Mouse (Mus musculus) gastrocnemius, adult 2 months (tissue): ENCODE measurements around the gene Cenpe. TPM values are rescaled to one million over a fixed set of nuclear protein-coding genes. Genes with fewer than 3 reads are reported as not detected.

Experiments used
- DNase-seq: peaks from one replicate; pipeline ENCODE4 v3.0.0; 2022
- H3K27ac ChIP-seq: fragments of 200-600 bp; 2 replicates; pipeline ENCODE4 v1.8.1; 2022; ENCODE audit warnings: mild to moderate bottlenecking
- H3K4me3 ChIP-seq: fragments of 200-600 bp; 2 replicates; pipeline ENCODE4 v1.8.1; 2022; ENCODE audit warnings: mild to moderate bottlenecking, moderate library complexity
- CTCF ChIP-seq: fragments of 200-600 bp; IDR thresholded peaks from 2 replicates; pipeline ENCODE4 v1.8.1; 2022; ENCODE audit warnings: antibody characterized with exemption, mild to moderate bottlenecking, moderate library complexity
- intact Hi-C: fragments of 180-260 bp; cut with DNase I; formaldehyde crosslinking; loops from one replicate; pipeline ENCODE4 v1.15.1; 2025
- total RNA-seq, 2 experiments: library from RNA; stranded (reverse); gene quantifications; 2 replicates each; pipeline ENCODE4 v1.2.3; 2021

The Cenpe gene
- total RNA-seq, 2 experiments from 2014 or later = 0.05 to 0.08 TPM

DNA sequence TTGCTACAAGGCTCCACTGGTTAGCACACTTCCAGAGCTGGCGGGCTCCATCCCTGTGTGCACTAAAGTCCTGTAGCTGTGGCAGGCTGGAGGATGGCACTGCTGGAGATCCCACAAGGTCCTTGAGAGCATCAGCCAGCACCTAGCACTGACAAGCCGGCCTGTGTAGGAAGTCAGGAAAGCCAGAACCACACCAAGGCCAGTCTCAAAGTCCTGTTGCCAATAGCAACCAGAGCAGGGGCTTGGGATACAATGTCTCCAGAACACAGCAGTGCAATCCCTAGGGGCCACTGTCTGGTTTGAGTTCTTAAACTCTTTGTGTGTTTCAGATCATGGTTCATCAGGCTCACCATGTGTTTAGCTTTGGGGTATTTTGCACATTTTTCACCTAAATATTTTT lies 102.5 kb downstream of the Cenpe start:
- no peak for TF ChIP-seq CTCF
- no peak for DNase-seq
- no peak overlapping the region for H3K4me3 ChIP-seq
- no peak overlapping the region for H3K27ac ChIP-seq
- intact Hi-C loops = no loop called here

DNA sequence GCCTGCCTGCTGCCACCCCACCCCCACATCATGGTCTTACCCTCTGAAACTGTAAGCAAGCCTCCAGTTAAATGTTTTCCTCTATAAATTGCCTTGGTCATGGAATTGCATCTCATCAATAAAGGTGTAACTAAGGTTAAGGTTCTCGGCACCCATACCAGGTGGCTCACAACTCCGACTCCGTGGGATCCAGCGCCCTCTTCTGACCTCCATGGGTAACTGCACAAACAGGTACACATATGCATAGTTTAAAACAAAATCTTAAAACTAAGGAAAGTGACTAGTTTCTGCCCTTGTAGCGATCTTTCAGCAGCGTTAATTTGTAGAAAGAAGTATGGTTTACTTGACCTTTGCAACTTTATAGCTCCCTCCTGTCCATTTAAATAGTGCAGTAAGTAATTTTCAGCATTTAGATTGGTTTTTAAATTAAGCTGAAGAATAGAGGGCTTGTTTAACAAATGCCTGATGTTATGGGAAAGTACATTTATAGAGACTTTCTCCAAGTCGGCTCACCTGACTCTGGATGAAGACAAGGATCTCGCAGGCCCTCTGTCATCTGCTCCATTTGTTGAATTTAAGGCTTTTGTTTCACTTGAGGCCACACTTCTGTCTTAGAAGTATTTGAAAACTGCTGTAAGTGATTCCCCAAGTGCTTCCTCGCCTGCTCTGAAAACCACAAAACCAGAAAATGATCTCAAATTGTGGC lies 103.5 kb downstream of the Cenpe start:
- TF ChIP-seq CTCF = no peak
- DNase-seq = no peak
- intact Hi-C loops = no loop called here
- no peak overlapping the region for H3K4me3 ChIP-seq
- H3K27ac ChIP-seq = no peak overlapping the region

- intact Hi-C loops = no loop called here
- Histone ChIP-seq H3K4me3 (no peak overlapping the region), H3K27ac (no peak overlapping the region)
- no peak for TF ChIP-seq CTCF
- no peak for DNase-seq
These were observed 106.0 kb downstream of the Cenpe start for GRCm38 (mm10) chr3:135318331-135318730.

Other genes with a start within 250 kb of the Cenpe start
- gene Bdh2, start 68.7 kb downstream of the Cenpe start, total RNA-seq = 1 to 10 TPM; 2.4 to 2.9 TPM
- under 1 TPM in 1 of 2 experiments, not detected in 1; 0.42 TPM for gene Slc9b2, start 95.2 kb downstream of the Cenpe start, total RNA-seq
- gene Slc9b1, start 135.5 kb downstream of the Cenpe start, total RNA-seq = not detected
- 10 to 100 TPM; 30.2 to 36.9 TPM for gene Cisd2, start 211.4 kb downstream of the Cenpe start, total RNA-seq
- 100 to 1,000 TPM; 327 TPM for gene Ube2d3, start 225.6 kb downstream of the Cenpe start, total RNA-seq